Mouse (Mus musculus) CD4-positive helper T cell, adult 2 months (primary cell): Measurements from ENCODE around the gene Cyp1b1.

Source experiments
- DNase-seq: peaks from one replicate; pipeline ENCODE4 v3.0.0-alpha.2; 2012; ENCODE audit warnings: low read depth, missing footprints, low spot score

Cyp1b1 gene

GRCm38 (mm10) chr17:79714931-79715637, at the start of gene Cyp1b1:
TSS of gene Cyp1b1 (minus strand) at chr17:79715061.
- DNase-seq = no peak

DNA sequence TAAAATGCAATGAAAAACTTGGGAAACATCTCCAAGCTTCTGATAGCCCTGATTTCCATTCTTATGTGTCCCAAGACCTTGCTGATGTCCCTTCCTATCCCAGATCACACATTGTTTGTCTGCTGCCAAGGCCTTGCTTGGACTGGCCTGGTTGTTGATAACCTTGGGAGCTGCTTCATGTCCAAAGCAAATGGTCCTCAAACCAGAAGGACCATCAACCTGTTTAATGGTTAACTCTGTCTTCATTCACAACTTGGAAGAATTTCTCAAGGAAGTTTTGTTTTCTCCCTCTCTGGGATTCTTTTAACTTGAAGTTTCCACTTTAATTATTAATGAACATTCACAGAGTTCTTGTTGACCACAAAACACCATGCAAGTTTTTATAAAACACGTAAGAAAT, 47.0 kb upstream of the Cyp1b1 start:
- DNase-seq = no peak

GRCm38 (mm10) chr17:79753831-79754230, 39.0 kb upstream of the Cyp1b1 start:
- DNase-seq = no peak

- peak; percentile 27 for DNase-seq
These were observed 38.0 kb upstream of the Cyp1b1 start for GRCm38 (mm10) chr17:79752836-79753235.

- no peak for DNase-seq
These were observed 36.9 kb upstream of the Cyp1b1 start for GRCm38 (mm10) chr17:79751661-79752191.

DNA sequence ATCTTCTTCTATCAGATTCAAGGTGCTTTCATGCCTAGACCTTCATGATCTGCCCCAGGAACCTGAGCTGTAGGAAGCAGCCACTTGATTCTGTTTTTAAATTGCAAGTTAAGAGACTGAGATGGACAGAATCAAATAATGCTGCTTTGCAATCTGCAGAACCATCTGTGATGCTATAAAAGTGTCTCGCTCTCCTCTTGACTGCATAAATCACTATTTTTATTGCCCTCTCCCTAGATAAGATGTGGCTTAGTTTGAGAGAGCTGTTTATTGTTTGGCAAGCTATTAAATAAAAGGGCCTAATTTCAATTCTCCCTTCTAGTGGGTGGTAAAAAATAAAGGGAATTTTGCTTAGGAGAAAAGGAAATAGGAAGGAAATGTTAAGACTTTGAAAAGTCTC, 34.8 kb upstream of the Cyp1b1 start:
- no peak for DNase-seq

DNA sequence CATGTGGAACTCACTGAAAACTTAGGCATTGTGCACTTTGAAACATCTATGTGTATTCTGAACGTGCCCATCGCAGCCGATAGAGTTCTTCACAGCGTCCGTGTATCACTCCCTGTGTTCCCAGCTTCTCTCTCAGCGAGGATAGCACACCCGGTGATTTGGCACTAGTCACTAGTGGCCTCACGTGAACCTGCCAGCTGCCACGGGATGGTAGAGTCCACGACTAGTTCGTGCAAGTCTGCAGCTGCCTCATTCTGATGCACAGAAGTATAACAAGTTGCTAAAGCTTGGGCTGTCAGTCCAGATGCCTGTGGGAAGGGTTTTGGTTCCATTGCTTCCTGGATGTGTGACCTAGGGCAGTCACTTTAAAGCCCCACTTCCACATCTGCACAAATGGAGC, 32.1 kb upstream of the Cyp1b1 start:
- DNase-seq = no peak

DNA sequence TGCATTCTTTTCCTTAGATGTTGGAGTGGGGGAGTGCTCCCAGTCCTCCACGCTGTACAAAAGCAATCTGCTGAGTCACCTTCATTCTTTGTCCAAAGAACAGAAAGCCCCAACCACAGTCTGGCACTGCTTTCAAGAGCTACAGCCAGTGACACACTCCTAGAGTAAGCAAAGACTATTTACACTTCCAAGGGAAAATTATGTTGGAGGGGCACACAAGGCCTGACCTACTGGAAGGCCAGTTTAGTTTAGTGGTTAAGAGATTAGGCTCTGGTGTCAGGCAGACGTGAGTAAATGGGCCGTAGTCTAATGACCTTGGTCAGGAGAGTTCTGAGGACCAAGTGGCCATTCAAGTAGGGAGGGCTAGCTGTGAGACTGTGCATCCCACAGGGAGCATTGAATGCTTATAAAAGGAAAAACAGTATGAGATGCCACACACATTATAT, 31.3 kb upstream of the Cyp1b1 start:
- DNase-seq = no peak

- no peak for DNase-seq
These were observed 30.3 kb upstream of the Cyp1b1 start for GRCm38 (mm10) chr17:79745051-79745731.

DNA sequence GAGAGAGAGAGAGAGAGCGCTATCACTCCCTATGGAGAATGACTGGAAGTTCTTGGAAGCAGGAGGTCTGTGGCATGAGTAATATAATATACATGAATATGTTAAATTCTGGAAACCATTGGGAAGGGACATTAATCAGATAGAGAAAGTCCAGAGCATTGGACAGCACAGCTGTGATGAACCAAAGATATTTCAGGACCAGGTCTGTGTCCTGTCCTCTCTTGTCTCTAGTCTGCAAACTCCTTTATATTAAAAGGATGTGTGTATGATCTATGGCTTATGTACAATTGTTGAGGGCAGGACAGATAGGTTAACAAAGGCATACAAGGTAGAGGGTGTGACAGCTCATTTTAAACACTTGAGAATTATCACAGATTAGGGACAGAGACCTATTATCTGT, 28.6 kb upstream of the Cyp1b1 start:
- no peak for DNase-seq

- no peak for DNase-seq
These were observed 27.8 kb upstream of the Cyp1b1 start for GRCm38 (mm10) chr17:79742635-79743034.

GRCm38 (mm10) chr17:79738847-79739498, 24.1 kb upstream of the Cyp1b1 start:
- DNase-seq = no peak

GRCm38 (mm10) chr17:79737598-79737997, 22.7 kb upstream of the Cyp1b1 start:
- DNase-seq = no peak

GRCm38 (mm10) chr17:79733039-79733438, 18.2 kb upstream of the Cyp1b1 start:
- no peak for DNase-seq

DNA sequence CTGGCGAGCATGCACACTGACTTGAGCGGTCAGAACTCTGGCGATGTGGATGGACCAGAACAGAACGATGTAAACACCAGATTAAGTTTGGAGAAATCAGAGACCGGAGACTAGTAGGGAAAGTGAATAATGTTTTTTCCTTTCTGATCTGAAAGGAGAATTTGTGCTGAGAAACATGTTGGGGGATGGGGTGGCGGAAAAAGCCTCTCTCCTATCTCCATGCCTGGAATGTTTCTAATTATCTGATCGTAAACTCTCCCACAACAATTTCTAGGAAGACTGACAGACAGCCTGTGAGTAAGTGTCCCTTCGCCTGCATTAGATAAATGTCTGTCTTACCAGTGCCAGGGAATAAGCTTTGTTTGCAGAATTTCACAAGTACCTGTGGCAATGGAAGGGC, 16.1 kb upstream of the Cyp1b1 start:
- DNase-seq = no peak

- DNase-seq = no peak
These were observed 14.0 kb upstream of the Cyp1b1 start for GRCm38 (mm10) chr17:79728585-79729503.

DNA sequence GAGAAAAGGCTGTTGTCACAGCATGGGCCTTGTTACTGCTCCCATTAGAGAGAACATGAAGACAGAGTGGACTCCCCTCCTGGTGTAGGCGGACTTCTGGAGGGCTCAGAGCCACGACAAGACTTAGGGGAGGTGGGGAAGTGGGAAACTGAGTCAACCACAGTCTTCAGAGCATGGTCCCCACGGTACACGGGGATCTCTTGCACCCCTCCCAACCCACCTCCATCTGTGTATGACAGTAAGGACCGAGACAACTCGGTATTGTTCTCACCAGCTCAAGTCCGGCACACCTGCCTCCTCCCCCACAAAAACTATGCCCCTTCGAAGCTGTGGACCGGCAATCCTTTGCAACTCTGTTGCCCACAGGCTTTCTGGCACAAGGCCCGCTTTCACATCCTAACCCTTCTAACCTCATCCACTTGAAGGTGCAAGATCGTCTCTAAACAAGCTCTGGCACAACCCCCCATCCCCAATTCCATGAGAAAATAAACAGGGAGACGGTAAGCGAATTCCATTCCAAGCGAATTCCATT, 13.3 kb upstream of the Cyp1b1 start:
- DNase-seq = no peak

GRCm38 (mm10) chr17:79726613-79727012, 11.8 kb upstream of the Cyp1b1 start:
- DNase-seq = no peak

DNA sequence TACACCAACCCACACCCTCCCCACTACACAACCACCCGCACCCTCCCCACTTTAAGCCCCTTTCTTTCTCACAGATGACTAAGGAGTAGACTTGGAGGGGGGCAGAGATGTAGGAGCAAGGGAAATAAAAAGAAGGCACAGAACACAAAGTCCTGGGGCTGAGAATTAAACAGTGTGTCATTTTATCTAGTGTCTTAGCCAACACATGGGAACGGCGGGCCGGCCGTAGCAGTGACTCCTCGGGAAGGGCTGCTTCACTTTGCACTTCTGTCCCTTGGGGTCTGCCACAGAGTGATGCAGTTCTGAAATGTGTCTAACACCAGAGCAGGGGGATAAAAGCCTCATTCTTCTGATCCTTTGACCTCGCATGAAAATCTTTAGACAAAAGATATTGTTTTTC, 5.8 kb upstream of the Cyp1b1 start:
- no peak for DNase-seq

- peak; percentile 81 for DNase-seq
These were observed 835 bp upstream of the Cyp1b1 start for GRCm38 (mm10) chr17:79715649-79716143.

- no peak for DNase-seq
These were observed 429 bp downstream of the Cyp1b1 start for GRCm38 (mm10) chr17:79714368-79714895.
